Mouse (Mus musculus): ENCODE results near the gene Bri3bp.

DNA sequence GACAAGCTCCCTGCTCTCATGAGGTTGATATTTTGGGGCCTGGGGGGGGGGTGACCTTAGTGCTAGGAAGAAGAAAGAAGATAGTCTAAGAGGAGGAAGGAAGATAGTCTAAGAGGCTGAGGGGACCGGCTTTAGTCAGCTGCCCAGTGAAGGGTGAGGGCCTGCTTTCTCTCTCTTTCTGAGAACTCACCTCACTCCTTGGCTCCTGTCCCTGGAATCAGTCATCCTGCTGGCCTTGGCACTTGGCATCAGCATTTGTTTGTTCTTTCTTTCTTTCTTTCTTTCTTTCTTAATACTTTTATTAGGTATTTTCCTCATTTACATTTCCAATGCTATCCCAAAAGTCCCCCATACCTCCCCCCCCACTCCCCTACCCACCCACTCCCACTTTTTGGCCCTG, 44.7 kb downstream of the Bri3bp start:
- TF ChIP-seq CTCF (conservative IDR thresholded peaks at IDR 0.05; ENCODE audit: low read length) (no peak), NANOG (IDR thresholded peaks at IDR 0.05; ENCODE audit: borderline replicate concordance, low read length) (no peak), POU5F1 (IDR thresholded peaks at IDR 0.05; ENCODE audit: borderline replicate concordance, low read length) (no peak)
